Mouse (Mus musculus) spleen, adult 2 months (tissue): ENCODE results near the gene Snd1.

Experiments
- CTCF ChIP-seq: fragments of 200-500 bp; IDR thresholded peaks from 2 replicates; pipeline ENCODE4 v1.5.1; 2011; ENCODE audit warnings: mild to moderate bottlenecking, inconsistent platforms; ENCODE audit not compliant: insufficient read depth, insufficient read length, insufficient replicate concordance; ENCODE audit errors: extremely low read depth
- POLR2A ChIP-seq: fragments of 200-500 bp; IDR thresholded peaks from 2 replicates; pipeline ENCODE4 v1.6.1; 2011; ENCODE audit warnings: low read depth, low read length, inconsistent platforms

DNA sequence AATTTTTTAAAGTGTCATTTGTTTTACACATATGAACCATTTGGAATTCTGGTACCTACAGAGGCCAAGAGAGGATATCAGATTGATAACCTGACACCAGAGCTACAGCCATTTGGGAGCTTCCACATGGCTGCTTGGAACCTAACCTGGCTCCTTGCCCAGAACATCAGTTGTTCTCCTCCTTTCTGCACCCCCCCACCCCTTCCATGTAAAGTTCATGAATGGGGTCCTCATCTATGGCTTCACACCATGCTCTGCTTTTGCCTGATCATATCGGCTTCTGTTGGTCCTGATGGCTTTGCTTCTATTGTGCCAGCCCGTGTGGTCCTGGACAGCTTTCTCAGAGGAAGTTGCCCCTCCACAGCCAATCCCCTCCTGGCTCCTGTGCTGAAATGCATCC is 156.0 kb downstream of the Snd1 start:
- TF ChIP-seq CTCF: no peak
- no peak for TF ChIP-seq POLR2A
